Mouse (Mus musculus) c-Kit-positive CD71-positive TER-119-negative erythroid progenitor cells, embryonic 14.5 days (primary cell): ENCODE results near the gene Ddx6.

Experiments
- DNase-seq: peaks from one replicate; pipeline ENCODE4 v3.0.0-alpha.2; 2013; ENCODE audit warnings: low read depth

Ddx6 gene

DNA sequence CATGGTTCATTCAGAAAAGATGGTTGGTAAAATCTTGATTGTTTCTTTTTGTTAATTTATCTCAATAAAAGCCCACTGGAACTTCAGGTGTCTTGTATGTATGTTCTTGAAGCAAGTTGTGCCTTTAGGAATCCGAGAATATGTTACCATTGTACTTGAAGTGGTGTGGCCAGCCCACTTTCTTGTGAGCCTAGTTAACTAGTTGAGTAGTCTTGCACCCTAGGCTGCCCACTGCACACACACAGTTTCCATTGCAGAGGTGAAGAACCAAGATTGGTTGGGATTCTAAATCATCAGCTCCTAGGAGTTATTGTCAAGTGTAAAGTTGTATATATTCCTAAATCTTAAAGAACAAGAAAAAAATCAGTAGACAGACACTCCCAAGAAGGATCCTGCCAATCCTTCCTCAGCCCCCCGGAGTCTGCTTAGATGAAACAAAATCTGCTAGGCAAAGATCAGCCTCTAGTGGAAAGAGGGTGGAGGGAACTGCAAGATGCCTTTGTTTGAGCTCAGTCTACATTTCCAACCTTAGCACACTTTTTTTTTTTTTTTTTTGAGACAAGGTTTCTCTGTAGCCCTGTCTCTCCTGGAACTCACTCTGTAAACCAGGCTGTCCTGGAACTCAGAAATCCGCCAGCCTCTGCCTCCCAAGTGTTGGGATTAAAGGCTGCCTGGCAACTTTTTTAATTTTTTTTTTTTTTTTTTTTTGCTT lies 36.1 kb downstream of the Ddx6 start:
- DNase-seq, result no peak

DNA sequence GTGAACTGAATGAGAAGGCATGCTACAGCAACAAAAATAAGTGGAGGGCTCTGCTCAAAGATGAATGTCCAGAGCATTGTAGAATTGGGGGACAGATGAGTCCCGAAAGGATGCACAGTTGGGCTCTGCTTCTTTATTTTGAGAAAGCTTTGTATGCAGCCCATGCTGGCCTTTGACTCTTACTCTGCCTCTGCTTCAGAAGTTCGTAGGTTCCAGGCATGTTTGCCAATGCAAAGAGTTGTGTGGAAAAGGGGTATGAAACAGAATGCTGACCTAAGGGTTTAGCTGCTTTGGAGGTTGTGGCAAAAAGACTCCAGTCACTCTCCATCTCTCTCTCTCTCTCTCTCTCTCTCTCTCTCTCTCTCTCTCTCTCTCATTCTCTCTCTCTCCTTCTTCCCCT lies 36.9 kb downstream of the Ddx6 start:
- DNase-seq, result no peak

DNA sequence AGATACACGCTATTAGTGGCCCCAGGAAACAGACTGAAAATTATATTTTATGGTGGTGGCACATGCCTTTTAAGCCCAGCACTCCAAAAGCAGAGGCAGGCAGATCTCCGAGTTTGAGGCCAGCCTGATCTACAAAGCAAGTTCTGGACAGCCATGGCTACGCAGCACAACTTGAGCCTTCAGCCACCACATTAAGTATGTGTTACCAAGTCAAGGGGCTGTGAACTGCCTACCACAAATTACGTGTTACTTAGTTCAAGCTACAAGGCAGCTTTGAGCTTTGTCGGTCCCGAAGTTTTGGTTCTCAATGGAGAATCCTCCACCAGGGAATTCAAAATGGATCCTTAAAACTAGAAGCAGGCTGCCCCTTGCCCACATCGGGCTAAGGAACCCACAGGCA lies 38.4 kb downstream of the Ddx6 start:
- no peak for DNase-seq

DNA sequence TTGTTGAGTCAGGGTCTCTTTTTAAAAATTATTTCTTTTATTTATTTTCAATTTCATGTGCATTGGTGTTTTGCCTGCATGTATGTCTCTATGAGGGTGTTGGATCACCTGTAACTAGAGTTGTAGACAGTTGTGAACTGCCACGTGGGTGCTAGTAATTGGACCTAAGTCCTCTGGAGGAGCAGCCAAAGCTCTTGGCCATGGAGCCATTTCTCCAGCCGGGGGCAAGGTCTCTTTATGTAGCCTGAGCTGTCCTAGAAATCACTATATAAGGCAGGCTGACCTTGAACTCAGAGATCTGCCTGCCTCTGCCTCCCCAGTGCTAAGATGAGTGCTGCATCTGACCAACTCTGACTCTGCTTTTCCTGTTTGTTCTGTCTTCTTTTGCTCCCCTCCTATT lies 39.5 kb downstream of the Ddx6 start:
- no peak for DNase-seq

DNA sequence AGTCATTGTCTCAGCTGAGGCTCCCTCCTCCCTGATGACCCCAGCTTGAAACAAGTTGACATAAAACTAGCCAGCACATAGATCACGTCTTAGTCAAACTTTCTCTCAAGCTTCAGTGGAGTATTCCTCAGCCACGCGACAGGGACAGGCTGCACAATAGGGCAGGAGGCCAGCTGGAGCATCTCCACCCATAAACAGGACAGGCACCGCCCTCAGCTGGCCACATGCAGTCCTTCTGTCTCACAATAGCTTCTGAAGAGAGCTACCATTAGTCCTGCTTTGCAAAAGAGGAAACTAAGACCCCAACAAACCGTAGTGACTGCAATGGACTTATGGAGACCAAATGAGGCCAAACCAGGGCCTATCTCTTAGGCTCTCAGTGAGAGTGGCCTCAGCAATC lies 40.8 kb downstream of the Ddx6 start:
- DNase-seq, result no peak

DNA sequence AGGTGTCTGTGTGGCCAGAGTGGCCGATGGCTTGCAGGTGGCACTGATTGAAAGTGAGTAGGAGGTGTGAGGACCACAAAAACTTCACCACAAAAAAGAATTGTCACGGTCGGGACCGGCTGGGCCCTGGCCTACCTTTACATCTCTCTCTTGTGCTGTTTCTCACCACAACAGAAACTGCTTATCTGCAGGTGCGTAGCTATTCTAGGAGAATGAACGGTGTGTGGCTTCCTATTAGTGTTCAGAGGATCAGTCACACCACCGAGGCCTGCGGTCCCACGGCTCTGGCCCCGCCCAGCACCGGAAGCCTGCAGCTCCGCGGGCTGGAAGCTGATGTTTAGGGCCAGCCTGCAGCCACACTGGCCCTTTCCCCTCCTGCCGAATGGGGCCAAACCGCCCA lies 41.2 kb downstream of the Ddx6 start:
- no peak for DNase-seq

DNA sequence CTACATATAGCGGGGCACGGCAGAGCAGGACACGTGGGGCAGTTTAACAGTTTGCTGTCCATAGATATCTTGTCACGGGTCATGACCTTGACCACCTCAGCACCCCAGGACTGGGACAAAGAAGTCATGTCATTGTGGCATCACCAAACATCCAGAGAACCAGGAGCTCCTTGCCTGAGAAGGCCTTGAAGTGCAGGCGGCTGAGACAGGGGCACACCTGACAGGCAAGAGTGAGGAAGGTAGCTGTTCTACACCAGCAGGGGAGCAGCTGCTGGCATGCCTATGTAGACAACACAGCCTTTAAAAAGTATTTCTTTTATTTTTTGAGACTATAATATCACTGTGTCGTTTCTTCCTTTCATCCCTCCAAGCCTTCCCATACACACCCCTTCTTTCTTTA lies 41.7 kb downstream of the Ddx6 start:
- DNase-seq, result no peak

DNA sequence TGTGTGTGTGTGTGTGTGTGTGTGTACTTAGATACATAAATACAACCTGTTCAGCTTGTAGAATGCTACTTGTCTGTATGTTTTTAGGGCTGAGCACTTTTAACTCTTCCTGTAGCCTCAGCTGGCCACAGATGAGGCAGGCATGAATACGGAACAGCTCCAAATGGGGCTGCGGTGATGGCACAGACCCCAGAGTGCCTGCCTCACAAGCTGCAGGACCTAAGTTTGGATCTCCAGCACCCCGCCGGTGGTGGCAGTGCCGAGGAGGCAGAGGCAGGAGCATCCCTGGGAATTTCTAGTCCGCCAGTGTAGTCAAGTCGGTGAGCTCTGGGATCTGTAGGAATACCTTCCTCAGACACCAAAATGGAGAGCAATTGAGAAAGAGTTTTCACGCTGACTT lies 42.3 kb downstream of the Ddx6 start:
- DNase-seq, result no peak

DNA sequence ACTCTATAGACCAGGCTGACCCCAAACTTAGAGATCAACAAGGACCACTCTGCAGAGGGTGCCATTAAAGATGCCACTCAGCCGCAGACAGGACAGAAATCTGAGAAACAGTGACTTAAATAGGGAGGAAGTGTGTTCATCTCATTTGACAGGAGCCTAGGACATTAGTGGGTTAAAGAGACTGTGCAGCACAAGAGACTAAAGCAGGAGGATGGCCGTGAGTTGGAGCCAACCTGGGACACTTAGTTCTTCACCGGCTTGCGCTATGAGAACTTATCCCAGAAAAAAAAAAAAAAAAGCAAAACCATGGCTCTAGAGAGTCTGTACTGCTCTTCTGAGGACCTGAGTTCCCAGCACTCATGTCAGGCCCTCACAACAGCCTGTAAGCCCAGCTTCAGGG lies 43.0 kb downstream of the Ddx6 start:
- no peak for DNase-seq

DNA sequence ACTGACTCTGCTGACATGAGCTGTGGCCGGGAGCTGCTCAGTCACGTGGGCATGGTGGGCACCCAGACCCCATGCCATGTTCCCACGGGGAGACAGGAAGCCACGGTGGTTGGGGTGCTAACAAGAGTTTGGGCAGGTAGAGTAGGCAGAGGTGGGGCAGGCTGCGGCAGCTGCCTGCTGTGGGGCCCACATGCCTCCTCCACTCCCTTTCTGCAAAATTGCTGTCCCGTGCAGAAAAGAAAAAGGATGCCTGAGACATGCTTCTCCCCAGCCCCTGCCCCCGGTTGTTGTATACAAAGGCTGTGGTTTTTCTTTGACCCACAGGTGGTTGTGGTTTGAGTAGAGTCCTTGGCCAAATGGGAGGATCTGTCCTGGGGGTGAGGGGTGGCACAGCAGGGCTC lies 44.2 kb downstream of the Ddx6 start:
- no peak for DNase-seq

DNA sequence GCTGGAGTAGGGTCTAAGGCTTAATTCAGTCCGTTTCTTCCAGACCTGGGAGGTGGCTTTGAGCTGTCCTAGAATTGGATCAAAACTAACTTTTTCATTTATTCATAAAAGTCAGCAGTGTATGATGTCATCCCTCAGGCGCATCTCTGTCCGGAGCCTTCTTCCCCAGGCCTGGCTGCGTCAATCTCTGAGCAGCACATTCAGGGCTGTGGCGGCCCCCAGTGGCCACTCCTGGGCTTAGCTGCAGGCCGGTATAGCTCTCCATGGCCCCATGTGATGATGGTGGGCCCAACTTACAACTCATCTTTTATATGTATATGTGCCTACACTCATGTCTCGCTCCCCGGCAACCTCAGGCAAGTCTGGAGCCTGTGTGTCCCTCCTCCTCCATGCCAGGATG lies 47.3 kb downstream of the Ddx6 start:
- DNase-seq, result peak; percentile 47

DNA sequence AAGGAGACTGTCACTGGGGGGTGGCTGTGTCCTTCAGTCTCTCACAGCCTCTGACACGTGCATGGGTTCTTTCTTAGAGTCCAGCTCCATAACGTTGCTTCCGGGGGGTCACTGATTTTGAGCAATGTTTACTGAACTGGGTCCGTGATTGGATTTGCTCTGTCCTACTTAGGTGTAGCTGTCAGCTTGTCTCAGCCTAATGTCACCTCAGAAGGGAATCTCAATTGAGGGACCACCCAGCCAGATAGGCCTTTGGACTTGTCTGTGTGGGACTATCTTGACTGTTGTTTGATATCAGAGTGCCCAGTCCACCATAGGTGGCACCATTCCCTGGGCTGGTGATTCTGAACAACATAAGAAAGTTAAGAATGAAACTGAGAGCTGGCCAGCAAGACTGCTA lies 49.2 kb downstream of the Ddx6 start:
- DNase-seq, result no peak

DNA sequence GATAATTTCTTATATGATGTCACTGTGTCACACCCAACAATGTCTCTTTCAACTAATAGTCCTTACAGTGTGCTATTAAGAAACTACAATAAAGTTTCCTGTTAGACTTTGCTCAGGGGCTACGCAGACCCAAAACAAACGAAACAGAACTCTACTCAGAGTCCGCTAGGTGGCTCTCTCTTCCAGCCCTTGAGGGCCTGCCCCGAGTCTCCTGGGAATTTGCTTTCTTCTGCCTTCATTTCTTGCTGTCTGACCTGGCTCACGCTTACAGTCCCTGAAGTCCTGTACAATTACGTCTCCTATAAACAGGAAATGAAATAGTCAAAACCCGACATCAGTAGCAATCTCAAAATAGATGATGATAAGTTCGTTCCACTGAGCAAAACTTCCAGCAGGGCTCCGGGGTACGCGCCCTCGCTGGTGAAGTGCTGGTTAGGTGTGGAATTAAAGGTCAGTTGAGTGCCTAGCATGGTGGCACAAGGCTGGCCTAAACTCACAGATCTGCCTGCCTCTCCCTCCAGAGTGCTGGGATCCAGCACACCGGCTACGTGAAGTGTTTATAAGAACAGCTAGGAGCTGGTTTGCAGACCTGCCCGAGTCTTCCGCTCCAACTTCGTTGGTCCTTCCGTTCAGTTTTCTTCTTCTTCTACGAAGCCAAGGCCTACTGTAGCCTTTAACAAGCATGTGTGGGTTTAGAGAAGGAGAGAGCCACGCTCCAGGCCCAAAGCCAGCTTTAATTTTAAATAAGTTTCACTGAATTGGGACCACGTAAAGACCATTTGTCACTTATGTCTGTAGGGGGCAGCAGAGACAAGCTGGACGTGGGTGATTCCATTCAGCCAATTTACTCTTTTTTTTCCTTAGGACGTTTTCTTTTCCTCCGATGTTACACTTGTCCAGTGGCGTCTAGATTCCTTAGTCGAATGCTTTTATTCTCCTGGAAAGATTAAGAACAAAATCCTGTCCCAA lies 50.7 kb downstream of the Ddx6 start:
- DNase-seq, result peak; percentile 71

DNA sequence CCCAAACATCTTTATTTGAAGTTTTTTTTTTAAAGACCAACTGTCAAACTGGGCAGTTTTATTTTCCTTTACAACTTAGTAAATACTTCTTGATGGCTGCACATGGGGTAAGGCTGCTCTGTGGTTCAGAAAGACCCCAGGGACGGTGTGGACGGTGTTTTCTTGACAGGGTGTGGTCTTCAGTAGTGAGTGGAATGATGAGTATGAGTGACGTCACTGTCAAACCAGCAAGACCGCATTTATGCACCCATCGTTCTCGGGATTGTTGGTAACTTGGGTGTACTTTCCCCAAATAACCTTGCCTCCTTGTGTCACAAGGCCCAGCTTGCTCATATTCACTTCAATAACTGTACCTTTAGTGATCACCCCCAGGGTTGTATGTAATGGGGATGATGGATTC lies 59.0 kb downstream of the Ddx6 start:
- no peak for DNase-seq

DNA sequence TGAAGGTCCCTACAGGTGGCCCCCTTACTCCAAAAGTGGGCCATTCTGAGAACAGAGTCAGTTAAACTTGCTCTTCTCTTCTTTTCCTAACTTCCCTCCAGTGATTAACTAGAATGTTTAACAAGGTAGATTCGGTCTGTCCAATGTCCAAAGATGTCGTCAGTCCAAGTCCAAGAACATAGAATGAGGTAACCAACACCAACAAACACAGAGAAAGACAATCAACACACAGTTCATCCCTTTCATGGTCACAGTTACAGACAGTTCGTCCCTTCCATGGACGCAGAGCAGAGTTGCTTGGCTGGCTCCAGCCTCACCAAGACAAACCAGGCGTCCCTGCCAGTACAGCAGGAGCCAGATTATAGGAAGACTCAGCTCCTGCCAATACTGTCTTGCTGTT lies 66.7 kb downstream of the Ddx6 start:
- DNase-seq, result no peak

DNA sequence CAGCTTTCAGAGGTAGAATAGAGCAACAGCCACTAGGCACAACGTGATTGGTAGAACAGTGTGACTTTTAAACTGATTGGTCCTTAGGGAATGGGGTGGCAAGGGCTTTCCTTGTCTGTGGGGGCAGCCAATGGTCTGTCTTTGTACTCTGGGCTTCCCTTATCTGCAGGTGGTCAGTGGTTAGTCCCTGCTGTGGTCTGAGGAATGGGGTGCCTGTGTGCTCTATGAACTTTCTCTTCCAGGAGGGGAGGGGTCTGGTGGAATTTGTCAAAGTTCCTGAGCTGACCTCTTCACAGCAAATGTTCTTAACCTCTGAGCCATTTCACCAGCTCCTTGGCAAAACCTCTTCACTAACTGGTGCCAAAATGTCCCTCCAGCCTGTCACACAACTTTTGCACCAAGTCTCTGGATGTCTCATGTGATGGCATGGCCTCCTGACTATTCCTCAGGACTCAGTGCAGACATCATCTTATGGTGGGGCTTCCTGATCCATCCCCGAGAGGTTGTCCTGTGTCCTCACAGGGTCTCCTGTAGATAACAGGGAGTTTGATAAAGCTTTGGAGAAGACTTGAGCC lies 67.7 kb downstream of the Ddx6 start:
- DNase-seq, result no peak

DNA sequence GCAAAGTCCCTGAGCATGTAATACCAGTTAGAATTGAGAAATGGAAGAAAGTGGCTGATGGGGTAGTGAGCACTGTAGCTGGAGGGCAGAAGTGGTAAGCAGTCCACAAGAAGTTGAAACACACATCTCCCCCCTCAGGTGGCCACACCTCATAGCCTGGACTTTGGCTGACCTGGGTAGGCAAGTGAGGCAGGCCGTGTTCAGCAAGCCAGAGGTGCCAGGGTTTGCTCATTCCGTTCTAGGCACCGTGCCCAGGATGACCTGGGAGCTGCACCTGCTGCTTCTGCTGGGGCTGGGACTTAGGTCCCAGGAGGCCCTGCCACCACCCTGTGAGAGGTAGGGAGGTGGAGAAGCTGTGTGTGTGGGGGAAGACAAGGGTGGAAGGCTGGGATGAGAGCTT lies 68.3 kb downstream of the Ddx6 start, which contains the start of gene Treh:
TSS of gene Treh (plus strand) at position 229 of the 400 bp plus-strand sequence.
- DNase-seq, result no peak

DNA sequence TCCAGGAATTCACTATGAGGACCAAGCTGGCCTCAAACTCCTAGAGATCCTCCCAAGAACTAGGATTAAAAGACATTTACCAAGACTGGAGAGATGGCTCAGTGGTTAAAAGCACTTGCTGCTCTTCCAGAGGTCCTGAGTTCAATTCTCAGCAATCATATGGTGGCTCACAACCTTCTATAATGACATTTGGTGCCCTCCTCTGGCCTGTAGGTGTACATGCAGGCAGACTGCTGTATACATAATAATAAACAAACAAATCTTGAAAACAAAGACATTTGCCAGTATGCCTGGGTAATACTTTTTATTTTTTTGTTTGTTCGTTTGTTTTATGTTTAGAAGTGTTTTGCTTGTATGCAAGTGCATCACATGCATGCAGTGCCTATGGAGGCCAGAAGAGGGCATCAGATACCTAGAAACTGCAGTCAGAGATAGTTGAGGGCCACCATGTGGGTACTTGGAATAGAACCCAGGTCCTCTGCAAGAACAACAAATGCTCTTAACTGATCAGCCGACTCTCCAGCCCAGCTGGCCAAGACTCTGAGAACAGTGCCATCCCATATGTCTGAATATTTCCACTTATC lies 73.7 kb downstream of the Ddx6 start:
- DNase-seq, result no peak

DNA sequence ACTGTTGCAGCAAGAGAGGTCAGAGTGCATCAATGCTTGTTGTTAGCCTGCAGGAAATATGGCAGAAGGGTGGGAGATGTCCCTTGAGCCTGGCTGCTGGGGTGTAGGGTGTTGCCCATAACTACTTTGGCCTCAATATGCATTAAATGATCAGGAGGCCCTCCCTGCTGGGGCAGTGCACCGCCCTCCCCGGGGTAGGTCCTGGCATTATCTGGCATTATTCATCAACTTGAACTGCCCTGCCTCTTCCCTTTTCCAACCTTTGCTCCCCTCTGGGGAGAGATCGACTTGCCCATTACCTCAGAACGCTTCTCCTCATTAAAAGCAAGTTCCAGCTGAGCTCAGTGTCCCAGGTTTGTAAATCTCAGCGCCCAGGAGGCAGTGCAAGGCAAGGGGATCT lies 74.9 kb downstream of the Ddx6 start:
- no peak for DNase-seq

DNA sequence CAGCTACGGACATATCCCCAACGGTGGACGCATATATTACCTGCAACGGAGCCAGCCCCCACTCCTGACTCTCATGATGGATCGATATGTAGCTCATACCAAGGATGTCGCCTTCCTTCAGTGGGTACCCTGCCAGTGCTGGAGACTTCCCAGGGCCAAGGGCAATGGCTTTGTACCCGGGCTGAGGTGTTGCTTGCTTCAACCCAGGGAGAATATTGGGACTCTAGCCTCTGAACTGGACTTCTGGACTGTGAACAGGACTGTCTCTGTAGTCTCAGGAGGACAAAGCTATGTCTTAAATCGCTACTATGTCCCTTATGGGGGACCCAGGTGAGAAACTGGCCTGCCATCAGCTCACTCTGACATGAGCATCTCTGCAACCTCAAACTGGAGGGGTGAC lies 78.4 kb downstream of the Ddx6 start:
- DNase-seq, result no peak

DNA sequence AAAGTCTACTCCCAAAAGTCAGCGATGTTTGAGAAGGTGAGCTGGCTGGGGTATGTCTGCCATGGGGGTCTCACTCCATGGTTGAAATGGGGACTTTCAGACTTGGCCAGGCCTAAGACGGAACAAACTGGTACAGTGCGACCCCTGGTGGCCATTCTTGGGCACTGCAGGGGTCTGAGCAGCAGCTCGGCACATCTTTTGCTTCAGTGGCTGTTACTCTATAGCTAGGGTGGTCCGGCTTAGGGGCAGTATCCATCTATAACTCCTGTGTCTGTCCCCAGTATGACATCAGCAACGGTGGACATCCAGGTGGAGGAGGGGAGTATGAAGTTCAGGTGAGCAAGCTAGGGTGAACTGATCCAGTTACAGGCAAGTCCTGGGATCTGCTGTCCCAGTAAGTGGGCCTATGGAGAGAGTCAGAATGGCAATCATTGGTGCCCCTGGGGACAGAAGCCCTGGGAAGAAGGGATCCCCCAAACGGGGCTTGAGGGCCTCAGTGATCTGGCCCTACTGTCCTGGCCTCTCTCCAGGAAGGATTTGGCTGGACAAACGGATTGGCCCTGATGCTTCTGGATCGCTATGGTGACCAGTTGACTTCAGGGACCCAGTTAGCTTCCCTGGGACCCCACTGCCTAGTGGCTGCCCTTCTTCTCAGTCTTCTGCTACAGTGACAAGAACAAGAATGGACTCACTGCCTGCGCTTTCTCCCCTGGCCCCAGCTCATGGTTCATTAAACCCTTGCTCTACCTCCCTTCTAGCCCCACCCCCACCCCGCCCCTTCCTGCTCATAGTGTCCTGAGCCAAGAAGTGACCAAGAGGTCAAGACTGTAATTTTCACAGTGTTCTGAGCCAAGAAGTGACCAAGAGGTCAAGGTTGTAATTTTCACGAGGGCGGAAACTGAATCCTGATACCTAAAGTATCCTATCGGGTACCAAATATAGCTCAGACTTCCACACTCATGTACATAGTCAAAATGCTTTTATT lies 80.9 kb downstream of the Ddx6 start:
- peak; percentile 41 for DNase-seq
